Mouse (Mus musculus) E14TG2a.4 (cell line): Measurements from ENCODE around the gene Nat8l.

Experiments used
- CTCF ChIP-seq: conservative IDR thresholded peaks from 2 replicates; pipeline ENCODE4 v1.5.1; 2014; ENCODE audit warnings: low read length
- NANOG ChIP-seq: IDR thresholded peaks from 2 replicates; pipeline ENCODE4 v1.6.1; 2014; ENCODE audit warnings: borderline replicate concordance, low read length, mixed read lengths

GRCm38 (mm10) chr5:33954354-33954753, 41.4 kb upstream of the Nat8l start:
- peak; percentile 58 for TF ChIP-seq CTCF
- no peak for TF ChIP-seq NANOG
